Mouse (Mus musculus) layer of hippocampus, adult 9-10 months (tissue): Measurements from ENCODE around the gene 0610040J01Rik.

Source experiments
- DNase-seq: peaks from one replicate; pipeline ENCODE4 v3.0.0; 2022; ENCODE audit warnings: low spot score

Gene 0610040J01Rik

GRCm38 (mm10) chr5:63903329-63903728 is 91.2 kb downstream of the 0610040J01Rik start:
- DNase-seq, result no peak

DNA sequence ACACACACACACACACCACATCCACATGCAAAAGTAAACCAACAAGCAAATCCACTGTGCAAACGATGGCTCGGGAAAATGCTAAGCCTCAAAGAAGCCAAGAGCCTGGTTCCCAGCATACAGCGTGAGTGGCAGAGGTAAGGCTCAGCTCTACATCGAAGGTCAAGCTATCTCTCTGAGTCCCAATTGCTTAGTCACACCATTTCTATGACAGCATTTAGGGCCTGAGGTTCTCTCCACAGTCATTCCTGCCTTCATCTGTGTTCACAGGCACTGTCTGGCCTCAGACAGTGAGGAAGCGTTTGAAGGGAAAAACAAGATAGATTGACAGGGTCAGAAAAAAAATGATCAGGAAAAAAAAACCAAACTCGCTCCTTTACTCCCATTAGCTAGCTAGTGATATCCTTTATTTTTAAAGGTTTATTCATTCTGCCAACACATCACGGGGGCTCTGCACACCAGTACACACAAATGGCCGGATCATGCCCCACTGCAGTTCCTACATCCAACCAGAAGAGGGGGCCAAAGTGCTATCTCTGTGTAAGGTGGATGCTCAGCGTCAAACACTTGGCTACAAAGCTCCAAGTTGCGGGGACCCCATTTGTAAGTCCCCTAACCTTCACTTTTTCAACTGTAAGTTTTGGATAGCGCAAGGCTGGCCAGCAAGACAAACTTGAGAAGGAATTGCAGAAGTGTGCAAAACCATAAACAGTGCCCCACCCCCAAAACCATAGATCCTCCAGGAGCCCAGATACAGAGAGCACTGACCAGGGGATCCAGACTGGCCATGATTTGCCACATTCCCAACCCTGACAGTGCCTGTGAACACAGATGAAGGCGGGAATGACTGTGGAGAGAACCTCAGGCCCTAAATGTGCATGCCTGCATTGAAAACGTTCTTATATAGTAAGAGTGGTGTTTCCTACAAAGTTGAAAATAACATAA is 94.3 kb downstream of the 0610040J01Rik start:
- DNase-seq, result peak; percentile 90

- DNase-seq, result no peak
Observed at GRCm38 (mm10) chr5:63907513-63907912, 95.3 kb downstream of the 0610040J01Rik start.

- no peak for DNase-seq
Observed at GRCm38 (mm10) chr5:63910171-63910960, 98.2 kb downstream of the 0610040J01Rik start.

DNA sequence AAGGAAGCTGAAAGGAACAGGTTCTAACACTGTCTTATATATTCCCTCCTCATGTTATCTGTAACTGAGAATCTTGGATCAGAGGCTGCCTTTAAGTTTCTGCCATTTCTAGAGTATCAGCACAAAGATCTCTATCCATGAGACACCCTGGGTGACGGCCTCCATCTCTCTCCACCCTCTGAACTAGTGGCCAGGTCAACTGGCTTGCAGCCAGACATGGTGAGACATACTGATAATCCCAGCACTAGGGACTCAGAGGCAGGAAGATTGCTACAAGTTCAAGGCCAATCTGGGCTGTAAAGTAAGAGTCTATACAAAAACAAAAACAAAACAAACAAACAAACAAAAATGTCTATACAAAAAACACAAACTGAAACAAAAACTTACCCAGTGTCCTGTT is 102.7 kb downstream of the 0610040J01Rik start:
- DNase-seq, result no peak

DNA sequence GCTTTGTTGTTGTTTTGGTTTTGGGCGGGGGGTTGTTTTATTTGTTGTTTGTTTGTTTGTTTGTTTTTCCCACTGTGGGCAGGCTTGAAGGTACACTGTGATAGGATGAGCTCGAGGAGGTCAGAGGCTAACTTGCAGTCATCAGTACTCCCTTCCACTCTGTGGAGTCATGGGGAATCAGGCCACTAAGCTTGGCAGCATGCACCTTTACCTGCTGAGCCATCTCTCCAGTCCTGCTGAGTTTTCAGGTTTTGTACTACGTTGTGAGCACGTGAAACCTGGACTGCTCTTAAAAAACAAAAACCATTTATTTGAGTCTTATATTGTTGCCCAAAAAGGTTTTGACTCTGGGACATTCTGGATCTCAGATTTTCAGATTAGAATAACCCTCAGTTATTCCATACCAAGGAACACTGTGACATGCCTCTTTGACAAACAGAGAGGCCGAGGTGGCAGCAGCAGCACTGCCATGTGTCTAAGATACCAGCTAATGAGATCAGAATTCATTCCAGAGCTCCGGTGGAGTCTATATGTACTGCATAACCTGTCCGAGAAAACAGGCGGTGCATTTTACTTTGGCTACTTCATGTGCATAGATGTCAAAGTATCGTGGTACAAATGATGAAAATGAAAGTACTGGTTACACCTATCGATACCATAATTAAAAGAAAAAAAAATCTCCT is 104.4 kb downstream of the 0610040J01Rik start:
- DNase-seq, result no peak

DNA sequence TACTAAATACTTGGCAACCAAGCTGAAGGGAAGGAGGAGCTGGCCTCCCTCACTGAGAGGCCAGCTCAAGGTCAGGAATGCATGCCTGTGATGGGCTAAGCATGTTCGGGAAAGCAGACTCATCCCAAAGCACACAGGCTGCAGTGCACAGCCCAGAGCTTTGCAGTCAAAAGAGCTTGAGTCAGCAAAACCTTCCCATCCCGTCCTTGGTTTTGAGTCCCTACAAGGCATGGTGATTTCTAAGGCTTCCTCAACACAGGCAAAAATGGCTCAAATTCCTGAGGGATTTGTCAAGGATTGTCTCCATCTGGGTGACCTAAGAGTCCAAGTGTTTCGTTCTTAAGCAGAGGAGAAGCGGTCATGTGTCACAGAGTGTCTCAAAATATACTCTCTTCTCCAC is 106.0 kb downstream of the 0610040J01Rik start:
- no peak for DNase-seq

GRCm38 (mm10) chr5:63923305-63924025 is 111.3 kb downstream of the 0610040J01Rik start:
- DNase-seq, result no peak

GRCm38 (mm10) chr5:63925035-63925628 is 113.0 kb downstream of the 0610040J01Rik start:
- no peak for DNase-seq

- no peak for DNase-seq
Observed at GRCm38 (mm10) chr5:63930824-63931358, 118.7 kb downstream of the 0610040J01Rik start.

GRCm38 (mm10) chr5:63932829-63933228 is 120.7 kb downstream of the 0610040J01Rik start:
- no peak for DNase-seq

DNA sequence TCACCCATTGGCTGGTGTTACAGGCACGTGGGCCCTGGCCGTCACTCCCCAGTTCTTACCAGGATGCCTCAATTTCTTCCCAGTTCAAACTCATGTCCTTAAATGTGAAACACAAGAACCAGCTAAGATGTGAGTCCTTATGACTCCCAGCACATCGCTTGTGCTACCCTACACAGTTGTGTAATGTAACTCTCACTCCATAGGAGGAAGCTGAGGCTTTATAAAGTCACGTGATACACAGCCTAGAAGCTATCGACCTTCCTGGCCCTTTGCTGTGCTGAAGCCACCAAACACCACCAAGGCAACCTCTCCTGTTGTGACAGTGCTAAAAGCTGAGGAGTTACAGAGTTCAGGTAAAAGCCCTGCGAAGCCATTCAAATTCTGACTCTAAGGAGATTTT is 123.4 kb downstream of the 0610040J01Rik start:
- DNase-seq, result no peak

- DNase-seq, result no peak
Observed at GRCm38 (mm10) chr5:63936740-63937139, 124.6 kb downstream of the 0610040J01Rik start.

GRCm38 (mm10) chr5:63938575-63938974 is 126.4 kb downstream of the 0610040J01Rik start:
- DNase-seq, result peak; percentile 27

DNA sequence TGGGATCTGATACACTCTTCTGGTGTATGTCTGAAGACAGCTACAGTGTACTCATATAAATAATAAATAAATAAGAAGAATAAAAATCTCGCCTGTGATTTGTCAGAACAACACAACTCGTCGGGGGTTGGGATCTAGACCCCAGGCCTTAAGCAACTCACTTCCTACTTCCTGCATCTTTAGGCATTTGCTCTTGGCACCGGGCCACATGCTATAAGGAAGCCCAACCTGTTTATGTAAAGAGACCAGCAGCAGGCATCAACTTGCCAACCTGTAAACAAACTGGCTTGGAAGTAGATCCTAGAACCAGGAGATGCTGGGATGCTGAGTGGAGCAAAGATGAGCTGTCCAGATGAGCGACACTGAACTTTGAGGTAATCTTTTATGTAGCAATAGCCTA is 129.7 kb downstream of the 0610040J01Rik start:
- DNase-seq, result no peak

GRCm38 (mm10) chr5:63943291-63943690 is 131.1 kb downstream of the 0610040J01Rik start:
- no peak for DNase-seq

DNA sequence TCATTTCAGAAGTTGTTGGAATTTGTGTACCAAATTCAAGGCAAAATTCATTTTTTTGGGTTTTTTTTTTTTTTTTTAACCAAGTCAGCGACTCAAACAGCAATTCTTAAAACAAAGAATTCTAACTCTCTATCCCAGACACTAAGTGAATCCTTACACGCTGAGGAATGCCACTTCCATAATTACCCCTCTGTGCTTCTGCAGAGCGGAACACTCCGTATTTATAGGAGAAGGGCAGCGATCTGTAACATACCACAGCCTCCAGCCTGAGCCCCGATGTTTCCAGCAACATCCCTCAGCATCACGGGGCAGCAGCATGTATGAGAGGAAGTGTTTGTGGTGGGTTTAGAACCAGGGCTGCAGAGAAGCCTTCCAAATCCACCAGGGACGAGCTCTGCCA is 135.4 kb downstream of the 0610040J01Rik start:
- DNase-seq, result no peak

- no peak for DNase-seq
Observed at GRCm38 (mm10) chr5:63949195-63949594, 137.0 kb downstream of the 0610040J01Rik start.
